Mouse (Mus musculus) CH12F3 (cell line): Measurements from ENCODE around the gene Acox3.

ENCODE experiments used
- in situ Hi-C: fragments of 300-500 bp; cut with MboI; formaldehyde crosslinking; loops from 2 replicates; pipeline ENCODE4 v1.14.3; 2020; ENCODE audit warnings: low sequenced_read_pairs

The Acox3 gene

DNA sequence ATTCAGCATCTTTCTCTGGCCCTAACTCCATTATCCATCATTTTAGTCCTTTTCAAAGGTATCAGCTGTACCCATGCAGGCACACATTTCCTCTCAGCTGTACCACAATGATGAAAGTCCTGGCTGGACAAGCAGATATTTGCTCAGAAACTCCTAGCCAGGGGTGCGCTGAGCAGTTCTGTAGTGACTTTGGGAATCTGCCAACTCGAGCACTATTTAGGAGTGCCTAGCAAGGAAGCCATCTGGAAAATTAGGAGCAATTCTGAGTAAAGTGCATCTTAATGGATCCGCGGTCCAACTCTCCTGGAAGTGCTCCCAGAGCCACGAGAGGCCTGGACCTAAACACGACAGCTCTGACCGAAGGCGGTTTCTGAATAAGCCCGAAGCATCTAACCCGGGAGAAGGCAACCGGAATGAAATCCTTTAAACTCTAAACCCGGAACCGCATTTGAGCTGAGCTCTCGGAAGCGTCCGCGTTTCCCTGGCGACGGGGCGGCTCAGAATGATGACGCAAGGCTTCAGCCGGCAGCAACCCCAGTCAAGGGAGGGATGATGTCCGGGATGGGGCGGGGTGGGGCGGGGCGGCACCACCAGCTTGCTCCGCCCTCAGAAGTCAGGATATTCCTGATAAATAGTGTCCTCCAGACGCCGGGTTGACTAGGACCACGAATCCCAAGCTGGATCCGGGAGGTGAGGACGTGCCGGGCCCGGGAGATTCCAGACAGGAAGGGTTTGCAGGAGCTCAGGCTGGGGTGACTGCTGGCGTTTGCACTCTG is at the start of gene Acox3:
TSS of gene Acox3 (plus strand) at position 596 of the 776 bp plus-strand sequence.
- in situ Hi-C loops: no loop called here

GRCm38 (mm10) chr5:35536271-35536670 is 46.6 kb upstream of the Acox3 start:
- in situ Hi-C loops: no loop called here

DNA sequence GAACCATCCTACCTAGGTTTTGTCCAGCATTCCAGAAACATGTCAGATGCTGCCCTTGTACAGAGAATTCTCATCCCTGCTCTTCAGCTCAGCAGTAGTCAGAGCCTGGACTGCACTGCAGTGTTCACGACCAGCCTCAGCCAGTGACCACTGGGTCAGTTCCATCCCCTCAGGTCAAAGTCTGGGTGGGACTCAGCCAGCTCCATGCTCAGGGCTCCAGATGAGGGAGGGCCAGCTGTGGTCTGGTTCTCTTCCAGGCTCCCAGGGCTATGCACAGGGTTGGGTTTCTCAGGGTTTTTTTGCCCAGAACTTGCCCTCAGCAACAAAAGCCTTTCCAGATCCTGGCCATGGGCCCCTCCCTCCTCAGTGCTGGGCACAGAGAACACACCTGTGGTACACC is 45.4 kb upstream of the Acox3 start:
- in situ Hi-C loops: no loop called here

DNA sequence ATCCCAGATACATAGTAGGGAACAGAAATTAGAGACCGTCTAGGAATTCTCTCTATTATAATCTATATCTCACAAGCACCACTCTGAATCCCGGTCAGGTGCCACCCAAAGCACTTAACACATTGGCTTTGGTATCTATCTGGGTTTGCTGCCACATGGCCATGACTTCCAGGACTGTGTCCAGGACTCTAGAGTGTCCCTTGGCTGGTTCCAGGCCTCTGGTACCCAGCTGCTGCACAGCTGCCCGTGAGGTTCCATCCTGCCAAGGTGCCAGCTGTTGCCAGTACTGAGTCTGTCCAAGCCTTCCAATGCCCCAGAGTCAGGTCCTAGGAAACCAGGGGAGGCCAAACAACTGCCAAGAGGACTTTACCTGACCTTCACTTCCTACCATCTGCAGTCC is 44.8 kb upstream of the Acox3 start:
- in situ Hi-C loops: no loop called here

- in situ Hi-C loops: no loop called here
These were observed 43.3 kb upstream of the Acox3 start for GRCm38 (mm10) chr5:35539576-35539975.

GRCm38 (mm10) chr5:35540555-35540954 is 42.3 kb upstream of the Acox3 start:
- in situ Hi-C loops: no loop called here

DNA sequence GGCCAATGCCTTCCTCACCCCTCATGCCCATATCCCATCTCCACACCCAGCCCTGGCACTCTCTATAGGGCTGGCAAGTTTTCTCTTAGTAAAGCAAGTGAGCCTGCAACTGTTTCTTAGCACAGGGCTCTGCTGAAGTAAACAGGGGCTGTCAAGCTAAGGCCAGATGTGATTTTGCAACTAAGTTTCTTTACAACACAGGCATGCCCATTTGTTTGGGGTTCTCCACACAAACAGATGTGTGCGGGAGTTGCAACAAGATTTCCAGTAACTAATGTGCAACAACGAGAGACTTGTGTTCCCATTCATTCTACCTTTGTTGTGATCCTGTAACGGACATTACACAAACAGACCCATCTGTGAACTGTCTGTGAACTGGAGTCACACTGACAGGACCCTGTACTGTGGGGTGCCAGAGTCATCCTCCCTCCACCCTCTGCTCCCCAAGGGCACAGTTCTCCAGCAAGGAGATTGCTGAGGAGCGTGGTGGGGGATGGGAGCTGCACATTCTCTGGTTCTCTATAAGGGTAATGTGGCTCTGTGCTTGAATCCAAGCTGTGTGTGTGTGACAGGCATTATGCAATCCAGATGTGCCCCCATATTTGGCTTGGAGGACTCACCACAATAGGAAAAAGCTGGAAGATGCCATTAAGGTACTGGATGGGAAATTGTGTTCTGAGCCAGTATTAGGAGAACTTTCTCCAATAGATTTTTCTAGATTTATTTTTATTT is 41.6 kb upstream of the Acox3 start:
- in situ Hi-C loops: no loop called here

- in situ Hi-C loops: no loop called here
These were observed 36.7 kb upstream of the Acox3 start for GRCm38 (mm10) chr5:35546127-35546526.

DNA sequence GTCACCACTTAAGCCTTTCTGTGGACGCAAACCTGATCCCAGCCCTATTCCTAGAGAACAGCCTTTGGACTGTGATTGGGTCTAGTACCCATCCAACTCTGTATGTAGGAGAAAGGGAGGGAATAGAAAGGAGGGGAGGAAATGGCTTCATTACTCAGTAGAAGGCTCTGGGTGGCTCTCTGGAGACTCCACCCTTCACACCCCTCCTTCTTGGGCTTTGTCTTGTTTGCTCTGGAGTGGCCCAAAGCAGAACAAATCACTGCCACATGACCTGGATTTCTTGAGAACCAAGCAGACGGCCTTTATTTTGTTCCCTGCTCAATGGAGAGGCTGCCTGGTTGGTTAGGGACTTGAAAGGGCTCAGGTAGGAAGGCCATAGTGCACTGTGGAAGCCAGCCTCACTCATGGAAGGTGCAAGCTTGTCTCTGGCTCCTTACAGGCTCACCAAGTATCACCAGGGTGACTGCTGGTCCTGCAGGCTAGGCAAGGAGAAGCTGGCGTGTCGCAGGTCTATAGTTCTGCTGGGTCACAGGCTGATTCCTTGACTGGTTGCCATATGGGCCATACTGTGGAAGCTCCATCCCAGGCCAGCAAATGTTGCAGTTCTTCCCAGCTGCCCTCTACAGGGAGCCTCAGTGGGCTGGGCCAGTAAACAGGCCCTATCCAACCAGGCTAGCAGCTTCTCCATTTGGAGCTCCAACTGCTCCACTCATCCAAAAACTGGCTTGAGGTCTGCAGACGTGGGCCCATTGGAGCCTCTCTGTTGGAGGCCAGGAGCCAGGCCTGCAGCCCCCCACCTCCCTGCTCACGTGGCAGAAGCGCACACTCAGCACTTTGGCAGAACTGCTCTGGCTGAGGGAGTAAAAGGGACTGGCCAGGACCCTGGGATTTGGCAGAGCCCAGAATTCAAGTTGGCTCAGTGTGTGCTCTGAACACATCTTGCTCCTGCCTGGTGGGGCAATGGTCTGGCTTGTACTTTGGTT is 30.7 kb upstream of the Acox3 start:
- in situ Hi-C loops: no loop called here

GRCm38 (mm10) chr5:35552838-35553539 is 29.9 kb upstream of the Acox3 start:
- in situ Hi-C loops: no loop called here

DNA sequence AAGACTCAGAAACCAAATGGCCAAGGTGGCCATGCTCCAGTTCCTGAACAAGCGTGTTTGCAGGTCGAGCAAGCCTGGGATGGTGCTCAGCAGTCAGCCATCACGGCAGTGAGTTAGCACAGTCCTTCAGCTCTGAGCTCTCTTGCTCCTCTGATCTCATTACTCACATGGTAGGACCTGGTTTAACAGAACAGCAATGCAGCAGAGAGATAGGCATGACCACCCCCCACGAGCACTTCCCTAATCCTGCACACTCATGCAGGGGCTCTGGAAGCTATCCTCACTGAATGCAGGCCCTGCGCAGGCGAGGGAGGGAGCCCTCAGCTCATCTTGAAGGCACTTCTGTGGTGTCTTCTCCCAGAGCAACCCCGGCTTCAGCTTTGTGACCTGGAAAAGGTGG is 26.4 kb upstream of the Acox3 start:
- in situ Hi-C loops: no loop called here

GRCm38 (mm10) chr5:35557946-35558621 is 24.8 kb upstream of the Acox3 start:
- in situ Hi-C loops: no loop called here

GRCm38 (mm10) chr5:35559447-35559846 is 23.4 kb upstream of the Acox3 start:
- in situ Hi-C loops: no loop called here

DNA sequence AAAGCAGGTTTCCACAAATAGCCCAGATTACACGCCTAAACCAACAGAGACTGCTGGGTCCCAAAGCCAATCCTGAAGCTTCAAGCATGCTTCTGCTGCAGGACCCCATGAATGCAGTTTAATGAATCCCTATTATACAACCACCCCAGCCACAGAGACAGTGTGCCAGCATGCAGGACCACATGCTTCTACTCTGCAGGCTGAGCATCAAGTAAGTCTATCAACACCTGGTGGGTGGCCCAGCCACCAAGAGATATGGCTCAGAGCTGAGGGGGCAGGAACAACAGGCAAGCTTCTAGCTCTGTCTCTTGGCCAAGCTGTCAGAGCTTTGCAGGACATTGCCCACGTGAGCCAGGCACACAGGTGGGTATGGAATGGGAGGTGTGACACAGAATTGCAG is 20.2 kb upstream of the Acox3 start:
- in situ Hi-C loops: no loop called here

- in situ Hi-C loops: no loop called here
These were observed 19.4 kb upstream of the Acox3 start for GRCm38 (mm10) chr5:35563449-35563848.

DNA sequence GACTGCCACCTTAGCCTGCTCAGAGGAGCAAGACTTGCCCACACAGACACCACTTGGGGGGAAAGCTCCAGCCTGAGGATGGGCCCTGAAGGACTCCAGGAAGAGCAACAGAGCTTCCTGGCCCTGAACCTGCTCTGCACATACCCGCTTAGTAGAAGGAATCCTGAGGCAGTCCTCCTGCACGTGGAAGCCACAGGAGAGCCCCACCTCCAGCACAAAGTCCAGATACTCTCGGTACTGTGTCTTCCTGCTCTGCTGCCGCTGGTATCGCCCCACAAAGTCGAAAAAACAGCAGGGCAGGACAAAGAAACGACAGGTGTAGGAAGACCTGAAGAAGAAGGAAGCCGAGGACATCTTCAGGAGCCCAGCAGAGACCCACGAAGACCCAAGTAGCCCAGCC is 17.6 kb upstream of the Acox3 start:
- in situ Hi-C loops: no loop called here

DNA sequence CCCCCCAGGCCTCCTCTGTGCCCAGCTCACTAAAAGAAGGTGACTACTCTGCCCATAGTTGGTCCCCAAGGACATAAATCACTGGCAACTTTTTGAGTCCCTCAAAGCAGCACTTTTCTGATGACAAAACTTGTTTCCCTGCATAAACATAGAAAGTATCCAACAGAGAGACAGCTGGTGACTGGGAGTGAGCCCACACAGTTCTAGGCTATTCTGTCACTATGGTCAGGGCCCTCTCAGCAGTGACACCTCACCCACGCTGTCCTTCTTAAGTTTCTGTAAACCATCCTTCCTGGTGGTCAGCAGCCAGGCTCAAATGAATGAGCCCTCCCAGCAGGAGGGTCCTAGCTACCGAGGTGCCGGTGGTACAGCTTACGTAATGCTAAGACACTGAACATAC is 16.2 kb upstream of the Acox3 start:
- in situ Hi-C loops: no loop called here

- in situ Hi-C loops: no loop called here
These were observed 11.3 kb upstream of the Acox3 start for GRCm38 (mm10) chr5:35571546-35571945.

GRCm38 (mm10) chr5:35574653-35575599 is 7.9 kb upstream of the Acox3 start, which contains the start of gene Trmt44:
TSS of gene Trmt44 (minus strand) at chr5:35575070.
- in situ Hi-C loops: no loop called here
